In the genomic region with DNA sequence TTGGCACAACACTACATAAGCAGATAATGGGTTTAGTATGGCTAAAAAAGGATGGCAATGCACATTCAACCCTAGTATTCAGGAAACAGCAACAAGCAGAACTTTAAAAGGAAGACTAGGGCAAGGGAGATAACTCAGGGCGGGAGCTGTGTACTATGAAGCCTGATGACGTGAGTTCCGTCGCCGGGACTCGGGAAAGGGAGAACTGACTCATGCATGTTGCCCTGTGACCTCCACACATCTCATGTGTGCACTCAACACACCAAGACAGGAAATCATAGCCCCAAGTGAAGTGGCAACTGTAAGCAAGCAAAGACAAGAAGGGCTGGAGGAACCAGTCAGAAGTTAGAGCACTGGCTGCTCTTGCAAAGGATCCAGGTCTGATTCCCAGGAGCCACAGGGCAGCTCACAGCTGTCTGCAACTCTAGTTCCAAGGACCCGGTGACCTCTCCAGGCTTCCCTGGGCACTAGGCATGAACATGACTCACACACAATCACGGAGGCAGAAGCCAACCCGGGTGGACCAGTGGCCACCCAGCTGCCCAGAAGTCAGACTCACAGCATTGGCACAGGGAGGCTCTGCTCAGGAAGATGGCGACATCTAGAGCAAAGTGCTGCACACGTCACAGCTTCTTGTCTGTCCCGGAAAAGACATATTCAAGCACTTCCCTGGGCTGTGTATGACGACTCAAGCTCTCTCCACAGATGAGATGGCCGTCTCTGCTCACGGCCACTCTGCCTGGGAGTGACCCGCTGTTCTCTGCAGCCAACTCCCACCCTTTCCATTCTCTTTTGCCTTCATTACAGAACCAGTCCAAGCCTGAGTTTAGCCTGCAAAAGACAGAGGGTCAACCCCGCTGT, we compare ENCODE assay signal across 11 mouse cellular contexts. TPM values are rescaled to one million over a fixed set of nuclear protein-coding genes. Genes with fewer than 3 reads are reported as not detected.
A peak's percentile ranks its signal among the peaks of the same experiment; 100 is the strongest.
DNase-seq lines count a peak whose midpoint lies in the region; ATAC-seq and TF ChIP-seq lines count a peak whose summit lies in the region.
"Had no signal": no experiment of that assay in that cellular context is flagged by ENCODE, and none has a peak within 500 bp of the region (broad histone marks: within the 10 kb centered on the region; RNA-seq: fewer than 3 reads in every experiment).

No protein-coding gene starts in this region.

- H3K4me1 ChIP-seq in kidney, adult 2 months (ENCODE audit: control insufficient read depth, insufficient read depth, low read length), result peaks cover 34% of the 10 kb centered on the region
- H3K4me1 ChIP-seq in kidney, embryonic 14.5 days (ENCODE audit: control insufficient read depth, insufficient read depth, low read length), result peaks cover 8% of the 10 kb centered on the region
- peaks cover 26% of the 10 kb centered on the region for H3K4me1 ChIP-seq in thymus, adult 2 months (replicated peaks; ENCODE audit: control insufficient read depth, insufficient read depth, low read length)
- peaks cover 21% of the 10 kb centered on the region for H3K4me1 ChIP-seq in hindbrain, embryonic 10.5 days (replicated peaks)

- H3K4me3 ChIP-seq in kidney, adult 2 months (ENCODE audit: insufficient read depth, low read depth, low read length), result no peak overlapping the region
- no peak overlapping the region for H3K4me3 ChIP-seq in kidney, embryonic 14.5 days (ENCODE audit: low read length)
- no peak overlapping the region for H3K4me3 ChIP-seq in thymus, adult 2 months (ENCODE audit: control insufficient read depth, insufficient read depth, low read length)
- no peak overlapping the region for H3K4me3 ChIP-seq in hindbrain, embryonic 10.5 days
- H3K4me3 ChIP-seq: embryonic facial prominence, embryonic 13.5 days; midbrain, embryonic 15.5 days had no signal

- 64% methylated on average over 17 of the region's 17 CpGs for WGBS in kidney, adult 2 months
- 79% methylated on average over 17 of the region's 17 CpGs for WGBS in kidney, embryonic 14.5 days
- 89% methylated on average over 17 of the region's 17 CpGs for WGBS in thymus, adult 2 months
- 86% methylated on average over 17 of the region's 17 CpGs for WGBS in hindbrain, embryonic 10.5 days

- H3K9me3 ChIP-seq in kidney, embryonic 14.5 days (ENCODE audit: control insufficient read depth, low read length), result no peaks in the 10 kb centered on the region
- no peaks in the 10 kb centered on the region for H3K9me3 ChIP-seq in hindbrain, embryonic 10.5 days
- H3K9me3 ChIP-seq: embryonic facial prominence, embryonic 13.5 days; midbrain, embryonic 15.5 days had no signal

- no peak for TF ChIP-seq POLR2A in kidney, adult 2 months (IDR thresholded peaks at IDR 0.05; ENCODE audit: low read depth, low read length)
- TF ChIP-seq POLR2A in thymus, adult 2 months (IDR thresholded peaks at IDR 0.05; ENCODE audit: control insufficient read depth, extremely low read depth, insufficient read depth, low read length, poor library complexity), result no peak

- H3K4me2 ChIP-seq in kidney, embryonic 14.5 days (replicated peaks; ENCODE audit: low read depth, low read length), result no peak overlapping the region
- H3K4me2 ChIP-seq: embryonic facial prominence, embryonic 13.5 days; heart, embryonic 11.5 days; midbrain, embryonic 15.5 days had no signal

- no peaks in the 10 kb centered on the region for H3K27me3 ChIP-seq in kidney, adult 2 months (replicated peaks; ENCODE audit: control insufficient read depth, insufficient read depth, low read length)
- no peaks in the 10 kb centered on the region for H3K27me3 ChIP-seq in kidney, embryonic 14.5 days (ENCODE audit: control insufficient read depth, insufficient read depth, low read length)
- H3K27me3 ChIP-seq in thymus, adult 2 months (ENCODE audit: control insufficient read depth, insufficient read depth, low read length), result no peaks in the 10 kb centered on the region
- H3K27me3 ChIP-seq in hindbrain, embryonic 10.5 days (ENCODE audit: insufficient read depth, poor library complexity, severe bottlenecking), result no peaks in the 10 kb centered on the region
- H3K27me3 ChIP-seq: embryonic facial prominence, embryonic 13.5 days; midbrain, embryonic 15.5 days had no signal

- peak overlapping the region; percentile 88 for H3K27ac ChIP-seq in kidney, adult 2 months (ENCODE audit: insufficient read depth, low read depth, low read length)
- no peak overlapping the region for H3K27ac ChIP-seq in kidney, embryonic 14.5 days (ENCODE audit: low read depth, low read length)
- no peak overlapping the region for H3K27ac ChIP-seq in thymus, adult 2 months (ENCODE audit: control insufficient read depth, insufficient read depth, low read length)
- H3K27ac ChIP-seq in hindbrain, embryonic 10.5 days, result no peak overlapping the region
- H3K27ac ChIP-seq: embryonic facial prominence, embryonic 13.5 days; midbrain, embryonic 15.5 days had no signal

- H3K36me3 ChIP-seq in kidney, adult 2 months (ENCODE audit: control insufficient read depth, insufficient read depth, low read length), result no peaks in the 10 kb centered on the region
- no peaks in the 10 kb centered on the region for H3K36me3 ChIP-seq in kidney, embryonic 14.5 days (ENCODE audit: control insufficient read depth, insufficient read depth, low read length)
- no peaks in the 10 kb centered on the region for H3K36me3 ChIP-seq in thymus, adult 2 months (ENCODE audit: control insufficient read depth, insufficient read depth, low read length)
- no peaks in the 10 kb centered on the region for H3K36me3 ChIP-seq in hindbrain, embryonic 10.5 days
- H3K36me3 ChIP-seq: embryonic facial prominence, embryonic 13.5 days; midbrain, embryonic 15.5 days had no signal

- H3K9ac ChIP-seq in kidney, embryonic 14.5 days (ENCODE audit: low read depth, low read length), result no peak overlapping the region
- H3K9ac ChIP-seq: embryonic facial prominence, embryonic 13.5 days; midbrain, embryonic 15.5 days had no signal

- no peak for ATAC-seq in kidney, embryonic 14.5 days (ENCODE audit: low FRiP score, low TSS enrichment)
- peak; percentile 36 for ATAC-seq in megakaryocyte progenitor cell, adult 5-6 weeks (replicated peaks; ENCODE audit: poor library complexity)
- ATAC-seq in monocyte, adult 5-6 weeks (replicated peaks; ENCODE audit: insufficient number of reproducible peaks, low FRiP score, low TSS enrichment, poor library complexity, severe bottlenecking), result no peak
- ATAC-seq: midbrain, embryonic 15.5 days had no signal

- peak; percentile 59 for DNase-seq in kidney, adult 2 months
- DNase-seq in NIH3T3 (ENCODE audit: low read depth), result peak; percentile 43
- DNase-seq in fibroblast of lung, adult 2 months (ENCODE audit: low read depth), result peak; percentile 54
- no peak for DNase-seq in thymus, adult 2 months
- DNase-seq in hindbrain, embryonic 10.5 days (ENCODE audit: low spot score), result no peak

- TF ChIP-seq CTCF in kidney, adult 2 months (conservative IDR thresholded peaks at IDR 0.05; ENCODE audit: insufficient read depth, insufficient read length, low read depth, low read length), result peak; percentile 41
- no peak for TF ChIP-seq CTCF in thymus, adult 2 months (IDR thresholded peaks at IDR 0.05; ENCODE audit: borderline replicate concordance, control insufficient read depth, extremely low read depth, insufficient read depth, low read length, poor library complexity)

RNA-seq across cellular contexts. Expression of a gene that starts 35.3 kb away (rescaled TPM):
- 0.11 and 0.31 TPM in 2 replicates for polyA plus RNA-seq in kidney, adult 2 months (2012; rRNA removed)
- polyA plus RNA-seq in kidney, embryonic 14.5 days (2014; fragmentation: Nextera tagmentation; extraction: Ambion mirVana), result 0.31 and 0.41 TPM in 2 replicates
- 0.22 TPM in 1 of 2 replicates, not detected in the other for total RNA-seq in megakaryocyte progenitor cell, adult 5-6 weeks (2015)
- not detected in 2 replicates for total RNA-seq in megakaryocyte progenitor cell, adult 5-6 weeks (2017)
- 0.24 and 0.30 TPM in 2 replicates for polyA plus RNA-seq in thymus, adult 2 months (2012; rRNA removed)
- total RNA-seq in monocyte, adult 5-6 weeks (2017), result not detected in 3 replicates
- polyA plus RNA-seq in hindbrain, embryonic 10.5 days (2016; fragmentation: Nextera tagmentation; extraction: Ambion mirVana), result 75.7 and 248 TPM in 2 replicates

RNA-seq across cellular contexts. Expression of a gene that starts 35.8 kb away (rescaled TPM):
- 32.2 and 36.3 TPM in 2 replicates for polyA plus RNA-seq in kidney, adult 2 months (2012; rRNA removed)
- polyA plus RNA-seq in kidney, embryonic 14.5 days (2014; fragmentation: Nextera tagmentation; extraction: Ambion mirVana), result 61.5 and 80.2 TPM in 2 replicates
- total RNA-seq in megakaryocyte progenitor cell, adult 5-6 weeks (2015), result 52.5 and 59.4 TPM in 2 replicates
- 79.3 and 80.0 TPM in 2 replicates for total RNA-seq in megakaryocyte progenitor cell, adult 5-6 weeks (2017)
- 32.8 and 32.9 TPM in 2 replicates for polyA plus RNA-seq in thymus, adult 2 months (2012; rRNA removed)
- total RNA-seq in monocyte, adult 5-6 weeks (2017), result 45.4 to 63.8 TPM (median 58.6 TPM) in 3 replicates
- polyA plus RNA-seq in hindbrain, embryonic 10.5 days (2016; fragmentation: Nextera tagmentation; extraction: Ambion mirVana), result 65.1 and 69.6 TPM in 2 replicates

Comparison
In these comparisons a context has a peak if more than half of its experiments do, and no peak if none do; other contexts are left out.
1. DNase-seq: peak in kidney, adult 2 months (single experiment), NIH3T3 (single experiment) and fibroblast of lung, adult 2 months (single experiment); none in thymus, adult 2 months (single experiment) and hindbrain, embryonic 10.5 days (single experiment).
2. RNA of a gene that starts 35.3 kb away (polyA plus RNA-seq): 75.7 to 248 TPM in hindbrain, embryonic 10.5 days; 0.31 to 0.41 TPM in kidney, embryonic 14.5 days, 0.11 to 0.31 TPM in kidney, adult 2 months and 0.24 to 0.30 TPM in thymus, adult 2 months; every median in the first group is over 10 times any median in the second.